Mouse (Mus musculus): ENCODE results near the gene Fat4. TPM values are rescaled to one million over a fixed set of nuclear protein-coding genes. Genes with fewer than 3 reads are reported as not detected.

The Fat4 gene
- polyA plus RNA-seq, 1 experiment from 2014 or later, result 11.0 TPM

- Histone ChIP-seq H3K9ac (replicated peaks; ENCODE audit: low read depth, low read length) (peak overlapping the region; percentile 92), H3K9me3 (ENCODE audit: control insufficient read depth, low read length) (no peaks in the 10 kb centered on the region), H3K27ac (ENCODE audit: low read length) (peak overlapping the region; percentile 93), H3K4me3 (replicated peaks; ENCODE audit: low read length) (peak overlapping the region; percentile 95), H3K4me1 (replicated peaks; ENCODE audit: control insufficient read depth, insufficient read depth, low read length) (peaks cover 51% of the 10 kb centered on the region), H3K36me3 (ENCODE audit: control insufficient read depth, insufficient read depth) (peaks cover 12% of the 10 kb centered on the region), H3K4me2 (ENCODE audit: low read length) (peak overlapping the region; percentile 92), H3K27me3 (replicated peaks; ENCODE audit: control insufficient read depth, insufficient read depth, low read length) (no peaks in the 10 kb centered on the region)
- no peak for ATAC-seq
- 11% methylated on average over 24 of the region's 24 CpGs for WGBS
Measured at GRCm38 (mm10) chr3:38888111-38888510, 1.4 kb downstream of the Fat4 start.

DNA sequence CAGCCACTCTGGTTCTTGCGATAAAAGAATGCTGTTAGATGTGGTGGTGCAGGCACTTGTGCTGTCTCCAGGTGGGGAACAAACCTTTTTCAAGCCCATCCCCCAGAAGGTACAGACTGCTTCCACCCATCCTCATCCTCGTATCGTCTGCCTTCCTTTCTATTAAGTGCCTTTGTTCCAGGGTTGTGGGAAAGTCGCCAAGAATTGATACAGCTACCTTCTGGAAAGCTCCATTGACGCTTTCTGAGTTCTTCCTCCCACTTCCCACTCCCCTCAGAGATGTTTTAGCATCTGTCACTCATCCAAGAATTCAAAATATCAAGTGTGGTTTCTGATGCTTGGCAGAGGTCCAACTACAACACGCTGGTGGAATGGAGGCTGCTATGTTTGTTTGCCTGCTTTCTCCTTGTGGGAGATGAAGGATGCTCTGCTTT is 6.1 kb downstream of the Fat4 start:
- peak overlapping the region; percentile 58 for H3K9ac ChIP-seq (replicated peaks; ENCODE audit: low read depth, low read length)
- peak overlapping the region; percentile 80 for H3K27ac ChIP-seq (ENCODE audit: low read length)
- peaks cover 17% of the 10 kb centered on the region for H3K36me3 ChIP-seq (ENCODE audit: control insufficient read depth, insufficient read depth)
- 4% methylated on average over 6 of the region's 6 CpGs for WGBS
- ATAC-seq, result peak; percentile 41
- no peaks in the 10 kb centered on the region for H3K27me3 ChIP-seq (replicated peaks; ENCODE audit: control insufficient read depth, insufficient read depth, low read length)
- peaks cover 46% of the 10 kb centered on the region for H3K4me1 ChIP-seq (replicated peaks; ENCODE audit: control insufficient read depth, insufficient read depth, low read length)
- peaks cover 3% of the 10 kb centered on the region; the same call in 1 of the 2 replicates for H3K9me3 ChIP-seq (ENCODE audit: control insufficient read depth, low read length)
- H3K4me2 ChIP-seq (ENCODE audit: low read length), result peak overlapping the region; percentile 59
- peak overlapping the region; percentile 49 for H3K4me3 ChIP-seq (replicated peaks; ENCODE audit: low read length)

DNA sequence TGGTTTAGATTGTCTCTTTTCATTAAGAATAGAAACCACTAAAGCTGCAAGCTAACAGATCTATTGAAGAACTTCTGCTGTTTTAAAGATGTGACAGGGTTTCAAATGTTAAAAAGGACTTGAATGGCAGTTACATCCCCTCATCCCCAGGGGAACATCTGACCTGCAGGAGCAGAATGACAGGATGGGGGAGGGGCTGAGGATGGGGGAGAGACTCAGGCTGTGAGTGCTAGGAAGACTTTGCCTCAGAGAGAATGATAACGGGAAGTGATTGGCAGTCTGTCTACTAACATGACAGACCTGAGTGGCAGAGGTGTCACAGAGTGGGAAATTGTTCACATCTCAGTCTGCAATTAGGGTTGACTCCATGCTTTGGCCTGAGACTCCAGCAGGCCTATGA is 14.1 kb downstream of the Fat4 start:
- WGBS, result 20% methylated on average over 1 of the region's 1 CpGs
- peak; percentile 26; the same call in 1 of the 2 replicates for ATAC-seq

DNA sequence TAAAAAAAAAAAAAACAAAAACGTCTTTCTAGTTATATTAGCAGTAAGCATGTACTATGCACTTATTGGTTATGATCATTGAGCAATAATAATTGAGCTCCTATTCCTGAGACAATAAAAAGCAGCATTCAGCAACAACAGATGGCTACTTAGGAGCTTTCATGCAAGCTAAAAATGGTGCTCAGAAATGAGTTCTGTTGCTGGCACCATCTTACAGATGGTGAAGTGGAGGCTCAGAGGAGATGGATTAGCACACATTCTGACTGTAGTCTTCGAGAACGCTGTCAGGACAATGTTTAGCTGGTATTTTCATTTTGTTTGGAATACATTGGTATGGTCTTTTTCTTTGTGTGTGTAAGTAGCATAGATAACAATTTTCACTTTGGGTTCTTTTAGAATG is 20.1 kb downstream of the Fat4 start:
- Histone ChIP-seq H3K9me3 (ENCODE audit: control insufficient read depth, low read length) (no peaks in the 10 kb centered on the region), H3K4me3 (replicated peaks; ENCODE audit: low read length) (no peak overlapping the region), H3K27ac (ENCODE audit: low read length) (peak overlapping the region; percentile 53; the same call in 1 of the 2 replicates), H3K27me3 (replicated peaks; ENCODE audit: control insufficient read depth, insufficient read depth, low read length) (no peaks in the 10 kb centered on the region), H3K4me1 (replicated peaks; ENCODE audit: control insufficient read depth, insufficient read depth, low read length) (peaks cover 20% of the 10 kb centered on the region), H3K9ac (replicated peaks; ENCODE audit: low read depth, low read length) (no peak overlapping the region), H3K4me2 (ENCODE audit: low read length) (no peak overlapping the region), H3K36me3 (ENCODE audit: control insufficient read depth, insufficient read depth) (no peaks in the 10 kb centered on the region)
- 53% methylated on average over 3 of the region's 3 CpGs for WGBS
- peak; percentile 27; the same call in 1 of the 2 replicates for ATAC-seq

More for the DNA sequence above, 14.1 kb downstream of the Fat4 start:
- H3K27me3 ChIP-seq (replicated peaks; ENCODE audit: control insufficient read depth, insufficient read depth, low read length), result no peaks in the 10 kb centered on the region
- no peak overlapping the region for H3K9ac ChIP-seq (replicated peaks; ENCODE audit: low read depth, low read length)
- peaks cover 14% of the 10 kb centered on the region for H3K4me1 ChIP-seq (replicated peaks; ENCODE audit: control insufficient read depth, insufficient read depth, low read length)
- H3K4me3 ChIP-seq (replicated peaks; ENCODE audit: low read length), result no peak overlapping the region
- H3K9me3 ChIP-seq (ENCODE audit: control insufficient read depth, low read length), result no peaks in the 10 kb centered on the region
- H3K4me2 ChIP-seq (ENCODE audit: low read length), result no peak overlapping the region
- no peak overlapping the region for H3K27ac ChIP-seq (ENCODE audit: low read length)
- H3K36me3 ChIP-seq (ENCODE audit: control insufficient read depth, insufficient read depth), result no peaks in the 10 kb centered on the region

DNA sequence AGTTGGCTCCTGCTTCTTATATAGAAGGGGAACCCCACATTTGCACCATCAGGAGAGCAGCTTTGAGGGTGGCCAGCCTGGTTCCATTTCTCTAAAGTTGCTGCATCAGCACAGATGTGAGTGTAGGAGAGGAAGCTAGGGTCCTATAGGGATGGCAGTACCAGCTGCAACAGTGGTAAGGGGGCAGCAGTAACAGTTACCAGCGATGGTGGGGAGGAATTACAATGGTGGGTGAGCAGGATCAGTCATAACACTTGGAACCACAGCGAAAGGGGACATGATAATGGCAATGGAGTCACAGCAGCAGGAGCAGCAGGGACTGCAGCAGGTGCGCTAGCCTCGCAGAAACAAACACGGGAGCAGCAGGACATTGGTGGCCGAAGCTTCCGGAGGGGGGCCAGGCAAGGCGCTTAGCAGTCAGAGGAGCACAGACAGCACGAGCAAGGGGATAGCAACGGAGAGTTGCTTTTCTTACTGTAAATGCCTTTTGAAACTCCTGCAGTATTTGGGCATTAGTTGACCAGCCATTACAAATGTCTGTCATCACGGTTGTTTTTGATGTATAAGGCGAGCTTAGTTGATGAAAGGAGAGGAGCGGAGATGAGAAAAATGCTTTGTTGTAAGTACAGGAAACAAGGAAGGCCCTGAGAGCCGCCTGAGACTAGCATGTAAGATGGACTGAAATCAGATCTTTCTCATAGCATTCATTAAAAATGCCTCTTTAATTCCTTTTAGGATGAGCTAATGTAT is 21.1 kb downstream of the Fat4 start:
- Histone ChIP-seq H3K4me3 (replicated peaks; ENCODE audit: low read length) (peak overlapping the region; percentile 18), H3K36me3 (ENCODE audit: control insufficient read depth, insufficient read depth) (no peaks in the 10 kb centered on the region), H3K9ac (replicated peaks; ENCODE audit: low read depth, low read length) (peak overlapping the region; percentile 51), H3K27ac (ENCODE audit: low read length) (peak overlapping the region; percentile 84), H3K9me3 (ENCODE audit: control insufficient read depth, low read length) (no peaks in the 10 kb centered on the region), H3K27me3 (replicated peaks; ENCODE audit: control insufficient read depth, insufficient read depth, low read length) (no peaks in the 10 kb centered on the region), H3K4me2 (ENCODE audit: low read length) (peak overlapping the region; percentile 46), H3K4me1 (replicated peaks; ENCODE audit: control insufficient read depth, insufficient read depth, low read length) (peaks cover 22% of the 10 kb centered on the region)
- 23% methylated on average over 14 of the region's 14 CpGs for WGBS
- ATAC-seq, result peak; percentile 47

- Histone ChIP-seq H3K27me3 (replicated peaks; ENCODE audit: control insufficient read depth, insufficient read depth, low read length) (no peaks in the 10 kb centered on the region), H3K4me2 (ENCODE audit: low read length) (peak overlapping the region; percentile 46), H3K36me3 (ENCODE audit: control insufficient read depth, insufficient read depth) (no peaks in the 10 kb centered on the region), H3K9ac (replicated peaks; ENCODE audit: low read depth, low read length) (no peak overlapping the region), H3K9me3 (ENCODE audit: control insufficient read depth, low read length) (no peaks in the 10 kb centered on the region), H3K4me1 (replicated peaks; ENCODE audit: control insufficient read depth, insufficient read depth, low read length) (peaks cover 29% of the 10 kb centered on the region), H3K4me3 (replicated peaks; ENCODE audit: low read length) (no peak overlapping the region), H3K27ac (ENCODE audit: low read length) (peak overlapping the region; percentile 65)
- 35% methylated on average over 13 of the region's 13 CpGs for WGBS
- peak; percentile 49 for ATAC-seq
Measured at GRCm38 (mm10) chr3:38908426-38909111, 21.8 kb downstream of the Fat4 start.

- WGBS, result 22% methylated on average over 5 of the region's 5 CpGs
- Histone ChIP-seq H3K4me1 (replicated peaks; ENCODE audit: control insufficient read depth, insufficient read depth, low read length) (peaks cover 22% of the 10 kb centered on the region), H3K36me3 (ENCODE audit: control insufficient read depth, insufficient read depth) (no peaks in the 10 kb centered on the region), H3K4me3 (replicated peaks; ENCODE audit: low read length) (no peak overlapping the region), H3K27me3 (replicated peaks; ENCODE audit: control insufficient read depth, insufficient read depth, low read length) (no peaks in the 10 kb centered on the region), H3K9me3 (ENCODE audit: control insufficient read depth, low read length) (no peaks in the 10 kb centered on the region), H3K4me2 (ENCODE audit: low read length) (peak overlapping the region; percentile 12), H3K9ac (replicated peaks; ENCODE audit: low read depth, low read length) (no peak overlapping the region), H3K27ac (ENCODE audit: low read length) (no peak overlapping the region)
- peak; percentile 38; the same call in 1 of the 2 replicates for ATAC-seq
Measured at GRCm38 (mm10) chr3:38912768-38913487, 26.2 kb downstream of the Fat4 start.

DNA sequence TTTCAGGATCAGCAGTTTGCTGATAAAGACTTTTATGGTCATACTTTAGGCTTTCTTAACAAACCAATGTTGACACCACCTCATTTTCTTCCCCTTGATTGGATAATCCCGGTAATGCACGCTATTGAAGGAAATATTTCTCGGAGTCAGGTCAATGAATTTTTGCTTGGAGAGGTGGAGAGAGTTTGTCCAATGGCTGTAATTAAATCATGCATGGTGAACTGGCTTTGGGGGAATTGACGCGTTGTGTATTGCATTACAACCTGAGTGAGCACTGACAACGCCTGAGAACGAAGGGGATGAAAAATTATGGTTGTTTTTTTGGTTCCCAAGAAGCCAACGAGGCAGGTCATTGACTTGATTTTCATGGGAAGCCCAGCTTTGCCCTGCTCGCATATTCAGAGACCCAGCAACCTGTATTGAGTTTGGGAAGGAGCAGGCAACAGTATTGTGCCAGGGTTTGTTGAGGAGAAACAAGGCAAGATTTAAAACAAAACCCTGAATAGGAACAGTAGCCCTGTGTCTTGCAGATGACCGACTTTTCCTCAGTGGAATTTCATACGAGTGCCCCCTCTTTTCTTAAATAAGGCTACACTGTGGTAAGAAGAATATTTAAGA is 26.9 kb downstream of the Fat4 start:
- Histone ChIP-seq H3K9me3 (ENCODE audit: control insufficient read depth, low read length) (no peaks in the 10 kb centered on the region), H3K4me1 (replicated peaks; ENCODE audit: control insufficient read depth, insufficient read depth, low read length) (peaks cover 15% of the 10 kb centered on the region), H3K9ac (replicated peaks; ENCODE audit: low read depth, low read length) (no peak overlapping the region), H3K27me3 (replicated peaks; ENCODE audit: control insufficient read depth, insufficient read depth, low read length) (no peaks in the 10 kb centered on the region), H3K4me2 (ENCODE audit: low read length) (peak overlapping the region; percentile 12), H3K27ac (ENCODE audit: low read length) (0 out of 2 replicates have a peak overlapping the region, but pooled peaks have one; percentile 5), H3K36me3 (ENCODE audit: control insufficient read depth, insufficient read depth) (no peaks in the 10 kb centered on the region), H3K4me3 (replicated peaks; ENCODE audit: low read length) (no peak overlapping the region)
- WGBS, result 10% methylated on average over 11 of the region's 11 CpGs
- ATAC-seq, result peak; percentile 49; the same call in 1 of the 2 replicates
